12 mouse cellular contexts compared by ENCODE assay signal in the genomic region with DNA sequence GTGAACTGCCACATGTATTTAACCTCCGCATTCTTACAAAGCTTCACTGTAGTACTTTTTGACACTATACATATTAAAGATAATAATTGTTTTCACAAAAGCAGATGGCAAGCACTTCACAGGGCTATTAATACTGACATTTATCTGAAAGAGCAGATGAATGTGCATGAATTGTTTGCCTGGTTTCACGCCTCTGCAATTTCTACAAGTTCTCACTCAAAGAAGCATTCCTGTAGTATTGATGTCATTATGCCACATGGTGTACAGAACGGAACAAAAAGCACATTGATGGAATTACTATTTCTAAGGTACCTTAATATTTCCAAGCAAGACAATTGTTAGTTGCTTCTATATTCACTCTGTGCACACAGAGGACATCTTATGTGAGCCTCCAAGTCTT.
DNase-seq lines count a peak whose midpoint lies in the region.
"Had no signal": no experiment of that assay in that cellular context is flagged by ENCODE, and none has a peak within 500 bp of the region (broad histone marks: within the 10 kb centered on the region; RNA-seq: fewer than 3 reads in every experiment).

No protein-coding gene starts in this region.

- peak; percentile 9 for DNase-seq in layer of hippocampus, adult 11-12 months (ENCODE audit: low spot score)
- no peak for DNase-seq in layer of hippocampus, postnatal 10 days (ENCODE audit: low spot score in 2 of 2)
- DNase-seq in layer of hippocampus, adult 8-10 months (ENCODE audit: low spot score in 2 of 2), result peak; percentile 5 to 24
- peak; percentile 3 to 8 for DNase-seq in layer of hippocampus, postnatal 36 days
- no peak for DNase-seq in right cerebral cortex, postnatal 4 days
- DNase-seq in lung, postnatal 14 days, result no peak
- DNase-seq: adrenal gland, postnatal 10 days; cerebellum, adult 11-12 months; cerebellum, adult 8-10 months; cerebellum, postnatal 14 days; gastrocnemius, postnatal 10 days; gastrocnemius, postnatal 36 days had no signal

Comparison
In these comparisons a context has a peak if more than half of its experiments do, and no peak if none do; other contexts are left out.
1. DNase-seq: peak in layer of hippocampus, adult 11-12 months (single experiment), layer of hippocampus, adult 8-10 months (2 of 2) and layer of hippocampus, postnatal 36 days (2 of 2); none in layer of hippocampus, postnatal 10 days (0 of 2), right cerebral cortex, postnatal 4 days (single experiment) and lung, postnatal 14 days (single experiment).